Mouse (Mus musculus): ENCODE data around the gene Eml3. TPM values are rescaled to one million over a fixed set of nuclear protein-coding genes. Genes with fewer than 3 reads are reported as not detected.
"Not testable (repeated sequence)": the region's sequence is repeated elsewhere in the genome, so short reads cannot be mapped to it uniquely, and the experiment has no call there.

The Eml3 gene
- polyA plus RNA-seq, 1 experiment from 2014 or later = 29.0 TPM

- peaks cover 69% of the 10 kb centered on the region for H3K36me3 ChIP-seq
These were observed 35.7 kb downstream of the Eml3 start for GRCm38 (mm10) chr19:8965075-8965474.

DNA sequence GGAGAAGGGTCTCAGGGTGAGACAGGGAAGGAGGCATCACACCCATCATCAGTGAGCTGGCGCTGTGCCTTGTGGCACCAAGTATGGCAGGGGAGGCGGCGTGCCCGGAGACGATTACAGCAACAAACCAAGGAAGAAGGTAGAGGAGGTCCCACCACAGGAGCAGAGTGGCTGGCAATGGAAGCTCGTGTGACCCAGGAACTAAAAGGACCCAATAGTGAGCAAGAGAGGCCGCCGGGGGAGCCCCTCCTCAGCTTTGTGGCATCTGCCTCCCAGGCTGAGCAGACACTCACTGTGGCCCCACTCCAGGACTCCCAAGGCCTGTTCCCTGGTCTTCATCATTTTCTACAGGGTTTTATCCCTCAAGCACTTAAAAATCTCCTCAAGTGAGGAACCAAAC is 36.4 kb downstream of the Eml3 start:
- WGBS = 78% methylated on average over 8 of the region's 8 CpGs
- H3K4me1 ChIP-seq = peaks cover 20% of the 10 kb centered on the region
- peak overlapping the region; percentile 94 for H3K27ac ChIP-seq
- peak overlapping the region; percentile 73 for H3K4me3 ChIP-seq
- no peak for ATAC-seq (ENCODE audit: insufficient number of reproducible peaks, insufficient read depth, low FRiP score, low TSS enrichment)
- peaks cover 69% of the 10 kb centered on the region for H3K36me3 ChIP-seq
- H3K9ac ChIP-seq = peak overlapping the region; percentile 64
- no peaks in the 10 kb centered on the region for H3K9me3 ChIP-seq
- no peaks in the 10 kb centered on the region for H3K27me3 ChIP-seq
- peak overlapping the region; percentile 84 for H3K4me2 ChIP-seq (replicated peaks)

More at GRCm38 (mm10) chr19:8965075-8965474, 35.7 kb downstream of the Eml3 start:
- Histone ChIP-seq H3K9me3 (no peaks in the 10 kb centered on the region), H3K27me3 (no peaks in the 10 kb centered on the region), H3K4me1 (peaks cover 20% of the 10 kb centered on the region), H3K4me2 (replicated peaks) (no peak overlapping the region), H3K9ac (peak overlapping the region; percentile 64; the same call in 1 of the 2 replicates), H3K4me3 (peak overlapping the region; percentile 73; the same call in 1 of the 2 replicates), H3K27ac (0 out of 2 replicates have a peak overlapping the region, but pooled peaks have one; percentile 94)
- WGBS = 89% methylated on average over 11 of the region's 11 CpGs
- no peak for ATAC-seq (ENCODE audit: insufficient number of reproducible peaks, insufficient read depth, low FRiP score, low TSS enrichment)

- Histone ChIP-seq H3K4me2 (replicated peaks) (peak overlapping the region; percentile 84), H3K4me3 (peak overlapping the region; percentile 73), H3K4me1 (peaks cover 20% of the 10 kb centered on the region), H3K27ac (peak overlapping the region; percentile 94), H3K9ac (peak overlapping the region; percentile 64), H3K27me3 (no peaks in the 10 kb centered on the region), H3K36me3 (peaks cover 72% of the 10 kb centered on the region), H3K9me3 (no peaks in the 10 kb centered on the region)
- no peak for ATAC-seq (ENCODE audit: insufficient number of reproducible peaks, insufficient read depth, low FRiP score, low TSS enrichment)
- WGBS = 39% methylated on average over 5 of the region's 5 CpGs
These were observed 36.8 kb downstream of the Eml3 start for GRCm38 (mm10) chr19:8966198-8966589.

DNA sequence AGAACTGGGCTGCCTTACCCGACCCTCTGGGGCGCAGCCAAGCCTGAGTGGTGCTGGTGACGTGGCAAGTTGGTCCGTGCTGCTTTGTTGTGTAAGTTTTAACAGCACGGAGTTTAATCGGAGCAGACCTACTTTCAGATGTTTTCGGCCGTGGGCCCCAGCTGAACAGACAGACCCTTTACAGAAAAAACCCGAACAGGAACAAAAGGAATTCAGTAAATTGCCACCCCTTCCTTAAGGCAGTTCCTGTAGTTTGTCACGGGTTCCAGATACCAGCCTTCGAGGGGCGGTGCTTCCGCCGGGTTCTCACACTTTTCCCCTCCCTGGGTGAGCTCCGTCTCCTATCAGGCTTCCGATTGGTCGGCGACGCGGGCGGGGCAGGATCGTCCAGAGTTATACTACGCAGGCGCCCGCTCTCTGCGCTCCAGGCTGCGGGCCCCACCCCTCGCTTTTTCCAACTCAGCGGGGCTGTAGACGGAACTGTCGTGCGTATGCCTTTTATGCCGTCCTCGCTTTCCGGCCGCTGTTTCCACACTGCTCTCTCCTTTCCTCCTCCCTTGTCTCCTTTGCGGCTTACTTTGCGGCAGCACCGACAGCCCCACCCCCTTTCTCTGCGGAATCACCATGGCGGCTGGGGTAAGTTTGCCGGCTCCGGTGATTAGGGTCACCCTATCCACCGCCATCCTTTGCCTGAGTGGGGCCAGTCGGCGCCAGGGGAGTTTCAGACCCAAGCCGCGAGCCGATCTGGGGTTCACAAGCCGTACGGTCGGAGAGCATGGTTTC is 37.4 kb downstream of the Eml3 start, which contains the start of gene Eef1g:
TSS of gene Eef1g (plus strand) at position 452 of the 783 bp plus-strand sequence.
- Histone ChIP-seq H3K27me3 (no peaks in the 10 kb centered on the region), H3K36me3 (peaks cover 73% of the 10 kb centered on the region), H3K4me2 (replicated peaks) (peak within 1 kb of the TSS; percentile 84), H3K27ac (peak within 1 kb of the TSS; percentile 94), H3K9me3 (no peaks in the 10 kb centered on the region), H3K4me3 (peak within 1 kb of the TSS; percentile 73), H3K9ac (peak within 1 kb of the TSS; percentile 94), H3K4me1 (peaks cover 20% of the 10 kb centered on the region)
- 1% methylated on average over 52 of the region's 52 CpGs for WGBS
- ATAC-seq (ENCODE audit: insufficient number of reproducible peaks, insufficient read depth, low FRiP score, low TSS enrichment) = peak; percentile 99

GRCm38 (mm10) chr19:8967373-8967743 is 38.0 kb downstream of the Eml3 start:
- H3K4me2 ChIP-seq (replicated peaks) = peak overlapping the region; percentile 84
- H3K4me1 ChIP-seq = peaks cover 20% of the 10 kb centered on the region
- WGBS = 1% methylated on average over 8 of the region's 8 CpGs
- H3K27ac ChIP-seq = peak overlapping the region; percentile 94
- peak overlapping the region; percentile 94 for H3K9ac ChIP-seq
- H3K4me3 ChIP-seq = peak overlapping the region; percentile 73
- no peaks in the 10 kb centered on the region for H3K27me3 ChIP-seq
- no peak for ATAC-seq (ENCODE audit: insufficient number of reproducible peaks, insufficient read depth, low FRiP score, low TSS enrichment)
- peaks cover 73% of the 10 kb centered on the region for H3K36me3 ChIP-seq
- H3K9me3 ChIP-seq = no peaks in the 10 kb centered on the region

DNA sequence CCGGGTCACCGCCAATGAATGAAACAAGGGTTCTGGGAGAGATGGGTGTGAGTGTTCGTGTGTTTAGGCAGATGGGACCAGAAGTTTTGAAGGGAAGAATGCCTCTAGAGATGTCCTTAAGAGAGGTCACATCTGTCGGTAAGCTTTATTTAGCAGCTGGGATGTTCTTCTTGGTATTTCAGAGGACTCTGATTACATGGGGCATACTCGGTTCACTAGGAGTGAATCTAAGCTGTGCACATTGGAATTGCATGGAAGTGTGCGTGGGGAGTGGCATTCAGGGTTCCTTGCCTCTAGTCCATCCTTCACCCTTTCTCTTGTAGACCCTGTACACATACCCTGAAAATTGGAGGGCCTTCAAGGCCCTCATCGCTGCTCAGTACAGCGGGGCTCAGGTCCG is 38.5 kb downstream of the Eml3 start:
- Histone ChIP-seq H3K4me3 (peak overlapping the region; percentile 73), H3K4me1 (peaks cover 20% of the 10 kb centered on the region), H3K27me3 (no peaks in the 10 kb centered on the region), H3K36me3 (peaks cover 73% of the 10 kb centered on the region), H3K9me3 (no peaks in the 10 kb centered on the region), H3K27ac (peak overlapping the region; percentile 94), H3K9ac (peak overlapping the region; percentile 94), H3K4me2 (replicated peaks) (peak overlapping the region; percentile 84)
- ATAC-seq (ENCODE audit: insufficient number of reproducible peaks, insufficient read depth, low FRiP score, low TSS enrichment) = no peak
- 6% methylated on average over 9 of the region's 9 CpGs for WGBS

GRCm38 (mm10) chr19:8972491-8972890 is 43.1 kb downstream of the Eml3 start:
- not testable (repeated sequence) for H3K9me3 ChIP-seq; H3K4me3 ChIP-seq; H3K27me3 ChIP-seq; H3K27ac ChIP-seq; ATAC-seq (ENCODE audit: insufficient number of reproducible peaks, insufficient read depth, low FRiP score, low TSS enrichment); H3K4me2 ChIP-seq (replicated peaks); H3K9ac ChIP-seq
- H3K4me1 ChIP-seq = peaks cover 11% of the 10 kb centered on the region; the same call in 1 of the 2 replicates
- H3K36me3 ChIP-seq = peaks cover 82% of the 10 kb centered on the region
- 93% methylated on average over 8 of the region's 8 CpGs for WGBS

DNA sequence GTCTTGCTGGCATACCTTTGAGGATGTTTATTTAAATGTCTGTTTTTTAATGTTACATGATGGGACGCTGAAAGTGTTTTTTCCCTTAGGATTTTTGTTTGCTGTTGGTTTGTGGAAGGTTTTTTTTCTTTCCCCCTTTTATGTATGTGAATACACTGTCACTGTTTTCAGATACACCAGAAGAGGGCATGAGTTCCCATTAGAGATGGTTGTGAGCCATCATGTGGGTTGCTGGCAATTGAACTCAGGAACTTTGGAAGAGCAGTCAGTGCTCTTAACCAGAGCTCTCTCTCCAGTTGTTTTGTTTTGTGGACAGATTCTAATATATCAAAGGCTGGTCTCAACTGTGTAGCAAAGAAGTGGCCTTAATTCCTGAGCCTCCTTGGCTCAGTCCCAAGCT is 45.3 kb downstream of the Eml3 start:
- Histone ChIP-seq H3K36me3 (peaks cover 92% of the 10 kb centered on the region), H3K9me3 (no peaks in the 10 kb centered on the region), H3K4me3 (no peak overlapping the region), H3K4me2 (replicated peaks) (no peak overlapping the region), H3K27ac (no peak overlapping the region), H3K27me3 (no peaks in the 10 kb centered on the region), H3K9ac (no peak overlapping the region), H3K4me1 (peaks cover 5% of the 10 kb centered on the region; the same call in 1 of the 2 replicates)
- no peak for ATAC-seq (ENCODE audit: insufficient number of reproducible peaks, insufficient read depth, low FRiP score, low TSS enrichment)
- WGBS = 86% methylated on average over 1 of the region's 1 CpGs

- ATAC-seq (ENCODE audit: insufficient number of reproducible peaks, insufficient read depth, low FRiP score, low TSS enrichment) = no peak
- H3K27ac ChIP-seq = no peak overlapping the region
- WGBS = 96% methylated on average over 2 of the region's 2 CpGs
- peaks cover 91% of the 10 kb centered on the region for H3K36me3 ChIP-seq
- no peak overlapping the region for H3K9ac ChIP-seq
- H3K4me1 ChIP-seq = peaks cover 5% of the 10 kb centered on the region; the same call in 1 of the 2 replicates
- H3K4me2 ChIP-seq (replicated peaks) = no peak overlapping the region
- H3K4me3 ChIP-seq = no peak overlapping the region
- no peaks in the 10 kb centered on the region for H3K27me3 ChIP-seq
- no peaks in the 10 kb centered on the region for H3K9me3 ChIP-seq
These were observed 46.1 kb downstream of the Eml3 start for GRCm38 (mm10) chr19:8975491-8975890.

GRCm38 (mm10) chr19:8976535-8976934 is 47.2 kb downstream of the Eml3 start:
- Histone ChIP-seq H3K4me2 (replicated peaks) (no peak overlapping the region), H3K27me3 (no peaks in the 10 kb centered on the region), H3K4me3 (no peak overlapping the region), H3K36me3 (peaks cover 86% of the 10 kb centered on the region), H3K4me1 (peaks cover 5% of the 10 kb centered on the region; the same call in 1 of the 2 replicates), H3K9me3 (no peaks in the 10 kb centered on the region), H3K27ac (peak overlapping the region; percentile 46; the same call in 1 of the 2 replicates), H3K9ac (no peak overlapping the region)
- 38% methylated on average over 3 of the region's 3 CpGs for WGBS
- peak; percentile 80; the same call in 1 of the 2 replicates for ATAC-seq (ENCODE audit: insufficient number of reproducible peaks, insufficient read depth, low FRiP score, low TSS enrichment)

DNA sequence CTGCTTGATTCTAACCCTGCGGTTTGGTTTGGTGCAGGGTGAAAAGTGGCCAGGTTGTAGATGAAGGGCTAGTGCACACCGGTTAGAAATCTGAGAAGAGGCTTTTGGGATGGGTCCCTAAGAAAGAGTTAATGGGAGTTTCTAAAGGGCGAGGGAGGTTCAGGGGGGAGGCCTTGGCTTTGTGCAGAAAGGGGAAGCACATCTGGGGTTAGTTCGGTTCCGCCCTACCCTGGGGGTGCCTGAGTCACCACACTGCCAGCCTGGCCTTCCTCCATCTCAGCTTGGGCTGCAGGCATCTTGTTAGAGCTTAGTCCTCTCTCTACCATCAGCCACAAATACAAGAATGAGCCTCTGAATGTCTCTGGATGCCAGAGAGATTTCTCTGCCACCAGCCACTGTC is 51.4 kb downstream of the Eml3 start:
- H3K9ac ChIP-seq = no peak overlapping the region
- 40% methylated on average over 5 of the region's 5 CpGs for WGBS
- no peak for ATAC-seq (ENCODE audit: insufficient number of reproducible peaks, insufficient read depth, low FRiP score, low TSS enrichment)
- peaks cover 34% of the 10 kb centered on the region for H3K4me1 ChIP-seq
- H3K27me3 ChIP-seq = no peaks in the 10 kb centered on the region
- H3K9me3 ChIP-seq = no peaks in the 10 kb centered on the region
- H3K4me3 ChIP-seq = no peak overlapping the region
- no peak overlapping the region for H3K4me2 ChIP-seq (replicated peaks)
- peaks cover 44% of the 10 kb centered on the region for H3K36me3 ChIP-seq
- 0 out of 2 replicates have a peak overlapping the region, but pooled peaks have one; percentile 41 for H3K27ac ChIP-seq
